Mouse (Mus musculus) MEL (cell line): Measurements from ENCODE around the gene Adap1. TPM values are rescaled to one million over a fixed set of nuclear protein-coding genes. Genes with fewer than 3 reads are reported as not detected.

Source experiments
- DNase-seq: peaks from one replicate; pipeline ENCODE4 v3.0.0; 2011; ENCODE audit warnings: low read depth, low spot score
- H3K27ac ChIP-seq: 2 replicates; pipeline ENCODE4 v1.5.1; 2012; ENCODE audit warnings: low read depth, mild to moderate bottlenecking, control low read depth, low read length, moderate library complexity; ENCODE audit not compliant: control insufficient read depth
- H3K27me3 ChIP-seq, 2 experiments: fragments of 150-350 bp in 1 of 2; sonication (generic) in 1 of 2; 2 replicates each; pipeline ENCODE4 v1.6.1; 2012; ENCODE audit warnings: low read length in 2 of 2, mild to moderate bottlenecking in 2 of 2, improper control_type of control experiment in 1 of 2, moderate library complexity in 1 of 2; ENCODE audit not compliant: insufficient read depth in 2 of 2, control insufficient read depth in 1 of 2
- H3K36me3 ChIP-seq, 2 experiments: 2 replicates each; pipeline ENCODE4 v1.6.1; 2012 to 2014; ENCODE audit warnings: low read length in 2 of 2, improper control_type of control experiment in 1 of 2, inconsistent platforms in 1 of 2, mild to moderate bottlenecking in 1 of 2; ENCODE audit not compliant: insufficient read depth in 2 of 2, control insufficient read depth in 1 of 2
- H3K4me1 ChIP-seq, 2 experiments: fragments of 150-350 bp in 1 of 2; sonication (generic) in 1 of 2; 2 replicates each; pipeline ENCODE4 v1.6.1; 2012; ENCODE audit warnings: low read length in 2 of 2, improper control_type of control experiment in 1 of 2, mild to moderate bottlenecking in 1 of 2; ENCODE audit not compliant: insufficient read depth in 2 of 2, control insufficient read depth in 1 of 2
- H3K4me3 ChIP-seq, 2 experiments: fragments of 150-350 bp in 1 of 2; sonication (generic) in 1 of 2; 2 replicates each; pipeline ENCODE4 v1.5.1; 2012; ENCODE audit warnings: low read depth in 2 of 2, low read length in 2 of 2, mild to moderate bottlenecking in 2 of 2, moderate library complexity in 2 of 2, control low read depth in 1 of 2, improper control_type of control experiment in 1 of 2; ENCODE audit not compliant: control insufficient read depth in 1 of 2, insufficient read depth in 1 of 2
- H3K79me2 ChIP-seq: 2 replicates; pipeline ENCODE4 v1.6.1; 2012; ENCODE audit warnings: mild to moderate bottlenecking, low read length, moderate library complexity; ENCODE audit not compliant: control insufficient read depth, poor library complexity, insufficient read depth
- H3K9ac ChIP-seq: 2 replicates; pipeline ENCODE4 v1.6.1; 2012; ENCODE audit warnings: low read depth, mild to moderate bottlenecking, control low read depth, low read length, moderate library complexity; ENCODE audit not compliant: control insufficient read depth, poor library complexity, severe bottlenecking
- H3K9me3 ChIP-seq: fragments of 150-350 bp; sonication (generic); replicated peaks from 2 replicates; pipeline ENCODE4 v1.6.1; 2012; ENCODE audit warnings: mild to moderate bottlenecking, low read length, improper control_type of control experiment, moderate library complexity; ENCODE audit not compliant: insufficient read depth
- ELF1 ChIP-seq: IDR thresholded peaks from 2 replicates; pipeline ENCODE4 v1.6.1; 2014; ENCODE audit warnings: low read depth, mild to moderate bottlenecking, inconsistent platforms, low read length, improper control_type of control experiment, moderate library complexity
- EP300 ChIP-seq, 2 experiments: IDR thresholded peaks; 2 replicates each; pipeline ENCODE4 v1.6.1; 2011; ENCODE audit warnings: improper control_type of control experiment in 2 of 2, low read length in 2 of 2, low read depth in 1 of 2, mild to moderate bottlenecking in 1 of 2
- ETS1 ChIP-seq: IDR thresholded peaks from 2 replicates; pipeline ENCODE4 v1.6.1; 2012; ENCODE audit warnings: low read depth, mild to moderate bottlenecking, inconsistent platforms, low read length, improper control_type of control experiment, moderate library complexity
- GABPA ChIP-seq: IDR thresholded peaks from 2 replicates; pipeline ENCODE4 v1.6.1; 2012; ENCODE audit warnings: low read depth, mild to moderate bottlenecking, inconsistent platforms, low read length, improper control_type of control experiment, moderate library complexity
- MAZ ChIP-seq: IDR thresholded peaks from 2 replicates; pipeline ENCODE4 v1.6.1; 2012; ENCODE audit warnings: low read depth, mild to moderate bottlenecking, inconsistent platforms, low read length, improper control_type of control experiment
- MEF2A ChIP-seq: IDR thresholded peaks from 2 replicates; pipeline ENCODE4 v1.6.1; 2014; ENCODE audit warnings: low read depth, mild to moderate bottlenecking, inconsistent platforms, low read length, improper control_type of control experiment; ENCODE audit not compliant: poor library complexity, insufficient replicate concordance, severe bottlenecking; ENCODE audit errors: extremely low read depth
- MXI1 ChIP-seq: IDR thresholded peaks from 2 replicates; pipeline ENCODE4 v1.6.1; 2011; ENCODE audit warnings: mild to moderate bottlenecking, low read depth, low read length, improper control_type of control experiment
- MYC ChIP-seq: IDR thresholded peaks from 2 replicates; pipeline ENCODE4 v1.6.1; 2011; ENCODE audit warnings: low read depth, mild to moderate bottlenecking, low read length, improper control_type of control experiment, moderate library complexity
- NRF1 ChIP-seq: IDR thresholded peaks from 2 replicates; pipeline ENCODE4 v1.6.1; 2014; ENCODE audit warnings: low read depth, mild to moderate bottlenecking, inconsistent platforms, low read length, improper control_type of control experiment, moderate library complexity; ENCODE audit not compliant: poor library complexity, insufficient read depth, severe bottlenecking
- POLR2A ChIP-seq, 2 experiments: IDR thresholded peaks; 2 replicates each; pipeline ENCODE4 v1.6.1; 2011 to 2012; ENCODE audit warnings: low read length in 2 of 2, mild to moderate bottlenecking in 2 of 2, control low read depth in 1 of 2, improper control_type of control experiment in 1 of 2, low read depth in 1 of 2, moderate library complexity in 1 of 2; ENCODE audit not compliant: control insufficient read depth in 1 of 2, insufficient read depth in 1 of 2, poor library complexity in 1 of 2
- RAD21 ChIP-seq: IDR thresholded peaks from 2 replicates; pipeline ENCODE4 v1.6.1; 2011; ENCODE audit warnings: mild to moderate bottlenecking, low read depth, low read length, improper control_type of control experiment
- TBP ChIP-seq: IDR thresholded peaks from 2 replicates; pipeline ENCODE4 v1.8.0; 2011; ENCODE audit warnings: low read depth, low read length, improper control_type of control experiment
- TCF12 ChIP-seq: IDR thresholded peaks from 2 replicates; pipeline ENCODE4 v1.6.1; 2014; ENCODE audit warnings: low read depth, mild to moderate bottlenecking, inconsistent platforms, low read length, improper control_type of control experiment, moderate library complexity
- polyA plus RNA-seq, 2 experiments: library from polyadenylated mRNA; stranded (reverse) in 1 of 2; unstranded in 1 of 2; fragments of >175 nt in 1 of 2; fragments of >200 nt in 1 of 2; gene quantifications; 2 replicates each; pipeline versions ENCODE4 v1.2.1 to v1.2.4; 2012; ENCODE audit warnings: low replicate concordance in 2 of 2, low read depth in 1 of 2; ENCODE audit not compliant: insufficient read length in 2 of 2, insufficient read depth in 1 of 2, missing spikeins in 1 of 2
- total RNA-seq: library from RNA; depleted of rRNA; stranded (reverse); fragments of 300-350 nt; gene quantifications from 2 replicates; pipeline ENCODE4 v1.2.3, GENCODE M21; 2012

Adap1 gene
- total and polyA plus RNA-seq, 3 experiments, result 52.9 to 59.8 TPM; not detected in 1

DNA sequence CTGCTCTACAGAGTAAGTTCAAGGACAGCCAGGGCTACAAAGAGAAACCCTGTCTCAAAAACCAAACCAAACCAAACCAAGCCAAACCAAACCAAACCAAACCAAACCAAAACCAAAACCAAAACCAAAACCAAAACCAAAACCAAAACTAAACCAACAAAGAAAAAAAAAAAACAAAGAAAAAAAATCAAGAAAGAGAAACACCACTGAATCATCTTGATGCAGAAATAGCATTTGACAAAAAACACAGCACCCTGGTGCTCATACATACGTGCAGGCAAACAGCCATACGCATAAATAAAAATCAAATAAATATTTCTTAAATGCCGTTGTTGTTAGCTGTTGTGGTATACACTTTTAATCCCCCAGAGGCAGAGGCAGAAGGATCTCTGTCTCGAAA lies 14.9 kb downstream of the Adap1 start:
- H3K79me2 ChIP-seq, result peaks cover 7% of the 10 kb centered on the region; the same call in 1 of the 2 replicates
- TF ChIP-seq MAZ (no peak), GABPA (no peak), TBP (no peak), MXI1 (no peak), TCF12 (no peak), EP300 (IDR thresholded peaks at IDR 0.05; ENCODE audit: low read depth in 1 of 2, low read length in 2 of 2) (no peak)
- DNase-seq, result no peak
- H3K36me3 ChIP-seq, result peaks cover 0 to 6% of the 10 kb centered on the region in 2 experiments; a peak in 2 of 4 replicates
- no peaks in the 10 kb centered on the region for H3K9me3 ChIP-seq
- no peak overlapping the region for H3K9ac ChIP-seq
- H3K27me3 ChIP-seq, result no peaks in the 10 kb centered on the region
- peaks cover 0 to 4% of the 10 kb centered on the region in 2 experiments; a peak in 1 of 4 replicates for H3K4me1 ChIP-seq
- H3K27ac ChIP-seq, result no peak overlapping the region
- no peak overlapping the region for H3K4me3 ChIP-seq

DNA sequence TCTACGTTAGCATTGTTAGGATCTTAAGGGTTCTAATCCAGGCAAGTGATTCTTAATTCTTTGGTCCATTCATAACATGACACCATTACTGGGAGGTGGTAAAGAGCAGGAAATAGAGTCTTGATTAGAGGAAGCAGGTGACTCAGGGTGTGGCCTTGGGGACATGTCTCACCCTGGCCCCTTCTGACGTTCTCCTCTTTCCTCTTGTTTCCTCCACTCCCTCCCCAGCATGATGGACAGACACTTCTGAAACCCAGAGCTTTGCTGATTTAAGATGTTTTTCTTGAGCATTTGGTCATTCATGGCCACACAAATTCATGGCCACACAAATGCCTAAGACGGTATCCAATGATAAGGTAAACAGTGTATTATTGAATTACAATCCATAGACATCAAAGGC lies 15.5 kb downstream of the Adap1 start:
- H3K36me3 ChIP-seq, result peaks cover 0 to 6% of the 10 kb centered on the region in 2 experiments; a peak in 2 of 4 replicates
- H3K9me3 ChIP-seq, result no peaks in the 10 kb centered on the region
- DNase-seq, result peak; percentile 19
- H3K79me2 ChIP-seq, result peaks cover 7% of the 10 kb centered on the region; the same call in 1 of the 2 replicates
- no peak overlapping the region for H3K9ac ChIP-seq
- no peaks in the 10 kb centered on the region for H3K27me3 ChIP-seq
- TF ChIP-seq ETS1 (no peak), RAD21 (no peak), NRF1 (no peak), POLR2A (IDR thresholded peaks at IDR 0.05; ENCODE audit: control insufficient read depth in 1 of 2, insufficient read depth in 1 of 2, low read depth in 1 of 2, low read length in 2 of 2, poor library complexity in 1 of 2) (no peak), MXI1 (no peak)
- H3K27ac ChIP-seq, result no peak overlapping the region
- peaks cover 0 to 4% of the 10 kb centered on the region in 2 experiments; a peak in 1 of 4 replicates for H3K4me1 ChIP-seq
- no peak overlapping the region for H3K4me3 ChIP-seq

DNA sequence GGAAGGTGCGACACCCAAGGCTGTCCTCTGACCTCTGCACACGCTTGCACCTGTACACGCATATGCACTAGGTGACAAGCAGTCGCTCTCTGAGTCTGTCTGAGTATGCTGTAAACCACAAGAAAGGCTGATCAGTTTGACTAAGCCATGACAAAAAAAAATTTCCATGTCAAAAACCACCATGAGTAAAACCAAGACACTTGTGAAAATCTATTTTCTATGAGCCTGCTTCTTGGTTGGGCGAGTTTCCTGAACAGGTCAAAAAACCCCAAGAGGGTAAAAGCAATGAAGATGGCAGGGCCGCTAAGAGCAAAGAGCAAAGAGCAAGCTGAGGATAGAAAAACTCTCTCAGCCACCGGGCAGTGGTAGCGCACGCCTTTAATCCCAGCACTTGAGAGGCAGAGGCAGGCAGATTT lies 21.8 kb downstream of the Adap1 start:
- no peak overlapping the region for H3K9ac ChIP-seq
- no peaks in the 10 kb centered on the region for H3K27me3 ChIP-seq
- H3K4me3 ChIP-seq, result no peak overlapping the region
- H3K4me1 ChIP-seq, result no peaks in the 10 kb centered on the region
- no peak for DNase-seq
- no peaks in the 10 kb centered on the region; a peak in 1 of 4 replicates for H3K36me3 ChIP-seq
- no peaks in the 10 kb centered on the region for H3K9me3 ChIP-seq
- 0 out of 2 replicates have a peak, but pooled peaks cover 1% of the 10 kb centered on the region for H3K79me2 ChIP-seq
- H3K27ac ChIP-seq, result no peak overlapping the region
- TF ChIP-seq MYC (no peak), ELF1 (no peak), MEF2A (no peak)
- TF ChIP-seq, all 39 proteins: peak for 0
